Mouse (Mus musculus) layer of hippocampus, postnatal 14 days (tissue): ENCODE data around the gene Dna2. TPM values are rescaled to one million over a fixed set of nuclear protein-coding genes. Genes with fewer than 3 reads are reported as not detected.

Source experiments
- DNase-seq, 2 experiments: peaks; one replicate each; pipeline ENCODE4 v3.0.0; 2021 to 2022; ENCODE audit warnings: low spot score in 2 of 2, mixed read lengths in 1 of 2
- total RNA-seq, 2 experiments: library from RNA; stranded (reverse); gene quantifications; 2 replicates each; pipeline ENCODE4 v1.2.3; 2021

Dna2 gene
- total RNA-seq, 2 experiments from 2014 or later = 1.8 to 2.1 TPM

DNA sequence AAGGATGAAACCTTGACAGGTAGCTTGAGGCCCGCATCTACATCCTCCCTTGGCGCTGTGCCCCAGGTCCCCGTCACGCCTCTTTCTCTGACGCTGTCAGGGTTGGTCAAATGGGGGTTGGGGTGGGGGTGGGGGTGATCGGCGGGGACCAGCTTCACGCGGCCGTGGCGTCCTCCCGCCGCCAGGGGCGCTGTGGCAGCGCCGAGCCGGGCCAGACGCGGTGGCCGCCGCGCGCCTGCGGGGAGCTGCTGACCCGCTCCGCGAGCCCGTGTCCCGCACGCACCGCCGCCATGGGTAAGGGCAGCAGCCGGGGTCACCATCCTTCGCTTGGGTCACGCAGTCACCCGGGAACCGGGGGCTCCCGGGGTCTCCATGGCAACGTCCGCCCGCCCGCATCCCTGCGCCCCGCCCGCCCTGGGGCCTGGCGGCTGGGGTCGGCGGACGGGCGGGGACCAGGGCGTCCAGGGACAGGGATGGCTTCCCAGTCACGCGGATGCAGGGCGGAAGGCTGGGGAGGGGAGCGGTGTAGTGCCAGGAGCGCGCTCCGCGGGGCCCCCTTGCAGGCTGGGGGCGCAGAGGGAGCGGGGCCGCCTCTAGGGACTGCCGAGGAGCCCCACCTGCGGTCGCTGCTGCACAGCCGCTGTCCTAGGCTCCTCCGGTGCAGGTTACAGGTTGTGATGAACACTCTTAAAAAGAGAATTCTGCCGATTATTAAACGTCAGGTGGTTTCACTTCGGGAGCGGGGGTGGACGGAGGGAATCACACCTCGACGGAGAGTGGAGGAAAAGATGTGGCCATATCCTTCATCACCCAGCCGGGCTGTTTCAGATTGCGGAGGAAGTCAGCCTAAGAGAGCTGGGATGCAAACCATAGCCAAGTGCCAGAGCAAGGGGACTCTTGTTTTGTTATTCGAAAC lies 33.5 kb downstream of the Dna2 start, which contains the start of gene Rufy2:
Gene Rufy2, plus strand, starts transcription at position 185 of the 916 bp plus-strand sequence.
- DNase-seq = peak; percentile 87 to 89

DNA sequence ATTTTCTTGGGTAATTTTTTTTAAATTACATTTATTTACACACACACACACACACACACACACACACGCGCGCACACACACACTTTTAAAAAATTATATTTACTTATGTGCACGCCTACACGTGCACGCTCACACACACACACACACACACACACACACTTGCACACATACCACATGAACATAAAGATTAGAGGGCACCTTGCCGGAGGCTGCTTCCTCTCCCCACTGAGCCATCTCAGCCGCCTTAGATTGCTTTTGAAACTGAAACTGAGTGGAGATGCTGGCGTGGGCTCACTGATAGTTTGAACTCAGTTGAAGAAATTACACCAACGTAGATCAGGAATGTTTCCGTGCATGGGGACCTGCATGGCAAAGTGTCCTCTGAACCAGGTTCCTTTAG lies 37.2 kb downstream of the Dna2 start:
- no peak for DNase-seq

DNA sequence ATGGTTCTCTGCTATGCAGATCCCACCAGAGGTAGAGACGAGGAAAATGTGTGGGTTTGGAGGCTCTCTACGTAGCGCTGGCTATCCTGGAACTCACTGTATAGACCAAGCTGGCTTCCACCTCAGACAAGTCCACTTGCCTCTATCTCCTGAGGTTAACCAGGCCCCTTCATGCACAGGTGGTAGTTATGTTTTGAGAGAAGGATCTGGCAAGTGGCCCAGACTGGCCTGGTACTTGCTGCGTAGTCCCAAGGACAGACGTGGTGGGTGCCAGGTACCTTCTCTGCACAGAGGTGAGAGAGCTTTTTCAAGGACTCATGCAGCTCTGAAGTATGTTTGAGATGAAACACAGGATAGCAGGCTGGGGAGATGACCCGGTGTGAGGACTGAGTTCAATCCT lies 37.7 kb downstream of the Dna2 start:
- DNase-seq = no peak

DNA sequence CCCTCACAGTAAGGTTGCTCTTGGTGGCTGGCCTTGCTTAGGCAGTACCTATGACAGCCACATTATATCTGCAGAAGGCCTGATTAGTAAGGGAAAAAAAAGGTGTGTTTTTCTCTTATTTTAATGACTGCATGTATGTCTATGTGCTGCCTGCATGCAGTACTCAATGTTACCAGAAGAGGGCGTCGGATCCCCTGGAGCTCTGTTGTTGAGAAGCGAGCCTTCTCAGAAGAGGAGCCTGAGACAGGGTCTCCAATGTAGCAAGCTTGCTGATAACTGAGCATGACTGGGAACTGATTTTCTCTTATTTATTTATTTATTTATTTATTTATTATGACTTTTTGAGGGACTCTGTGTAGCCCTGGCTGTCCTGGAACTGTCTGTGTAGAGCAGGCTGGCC lies 40.5 kb downstream of the Dna2 start:
- no peak for DNase-seq

DNA sequence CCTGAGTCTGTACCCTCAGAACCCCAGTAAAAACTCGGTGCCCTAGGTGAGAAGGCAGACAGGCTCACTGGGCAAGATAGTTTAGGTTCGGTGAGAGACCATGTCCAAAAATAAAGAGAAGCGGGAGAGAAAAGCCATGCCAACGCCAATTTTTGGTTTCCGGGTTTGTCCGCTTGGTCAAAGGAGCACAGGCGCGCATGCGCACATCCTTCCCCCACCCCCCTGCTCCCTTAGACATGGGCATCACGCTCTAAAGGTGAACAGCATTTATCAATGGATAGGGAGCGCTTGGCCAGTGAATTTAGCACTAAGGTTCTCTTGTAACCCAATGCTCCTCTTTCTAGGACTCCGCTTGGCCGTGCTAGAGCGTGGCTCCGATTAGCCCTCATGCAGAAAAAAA lies 43.8 kb downstream of the Dna2 start:
- DNase-seq = no peak

DNA sequence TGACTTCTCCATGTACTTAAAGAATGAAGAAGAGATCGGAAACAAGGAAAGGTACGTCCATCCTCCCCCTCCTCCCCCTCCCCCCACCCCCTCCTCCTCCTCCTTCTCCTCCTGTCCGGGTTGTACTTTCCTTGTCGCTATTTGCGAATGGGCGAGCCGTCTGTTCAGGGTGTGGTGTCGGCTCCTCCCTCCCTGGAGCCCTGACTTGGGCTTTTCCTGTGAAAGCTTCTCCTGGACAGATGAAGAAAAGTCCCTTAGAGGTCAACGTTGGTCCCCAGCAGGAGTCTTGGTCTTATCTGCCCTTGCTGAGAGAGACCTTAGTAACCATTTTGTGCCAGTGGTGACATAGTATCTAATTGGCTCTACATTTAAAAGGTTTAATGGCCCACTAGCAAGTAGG lies 47.2 kb downstream of the Dna2 start:
- no peak for DNase-seq

DNA sequence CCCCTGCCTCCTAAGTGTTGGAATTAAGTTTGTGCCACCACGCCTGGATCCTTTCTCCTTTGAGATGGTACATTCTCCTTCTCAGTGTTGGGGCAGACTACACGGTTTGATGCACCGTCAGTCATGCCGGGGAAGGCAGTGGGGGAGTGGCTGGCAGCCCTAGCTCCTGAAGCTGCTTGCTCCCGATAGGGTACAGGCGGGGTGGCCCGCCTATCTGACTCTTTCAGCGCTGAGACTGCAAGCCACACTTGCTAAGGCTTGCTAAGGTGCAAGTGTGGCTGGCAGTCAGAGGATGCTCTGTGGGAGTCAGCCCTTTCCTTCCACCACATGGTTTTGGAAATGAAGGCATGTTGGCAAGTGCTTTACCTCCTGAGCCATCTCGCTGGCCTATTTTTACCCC lies 53.8 kb downstream of the Dna2 start:
- DNase-seq = no peak

DNA sequence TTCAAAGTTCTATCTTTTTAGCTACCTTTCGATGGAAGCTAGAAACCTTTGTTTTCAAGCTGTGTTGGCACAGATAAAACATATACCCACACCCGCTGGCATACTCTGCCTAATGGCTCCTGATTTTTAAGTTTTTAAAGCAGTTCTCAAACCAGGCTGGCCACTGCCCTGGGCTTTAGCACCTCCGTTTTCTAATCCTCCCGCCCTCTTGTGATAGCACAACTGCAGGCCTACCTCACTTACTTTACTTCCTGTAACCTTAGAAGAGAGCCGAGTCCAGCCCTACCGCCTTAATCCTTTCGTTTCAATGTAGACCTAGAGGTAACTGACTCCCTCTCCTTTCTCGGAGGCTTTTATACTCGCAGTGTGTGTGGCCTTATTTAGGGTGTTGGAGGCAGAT lies 56.4 kb downstream of the Dna2 start:
- no peak for DNase-seq

DNA sequence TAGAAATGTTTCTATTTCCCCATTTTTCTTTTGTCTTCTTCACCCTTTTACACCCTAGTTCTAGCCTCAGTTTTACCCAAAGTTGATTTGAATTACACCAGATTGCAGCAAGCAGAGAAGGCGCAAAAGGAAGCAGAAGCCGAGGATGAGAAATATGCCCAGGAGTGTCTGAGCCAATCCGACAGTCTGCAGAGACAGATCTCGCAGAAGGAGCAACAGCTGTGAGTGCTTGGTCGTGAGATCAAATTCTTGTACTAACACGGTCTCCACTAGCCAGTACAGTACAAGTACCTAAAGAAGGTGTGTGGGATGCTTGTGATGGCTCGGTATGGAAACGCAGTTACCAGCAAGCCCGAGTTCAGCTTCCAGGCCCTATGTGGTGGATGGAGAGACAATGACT lies 57.7 kb downstream of the Dna2 start:
- DNase-seq = peak in 1 of 2 experiments; percentile 39

DNA sequence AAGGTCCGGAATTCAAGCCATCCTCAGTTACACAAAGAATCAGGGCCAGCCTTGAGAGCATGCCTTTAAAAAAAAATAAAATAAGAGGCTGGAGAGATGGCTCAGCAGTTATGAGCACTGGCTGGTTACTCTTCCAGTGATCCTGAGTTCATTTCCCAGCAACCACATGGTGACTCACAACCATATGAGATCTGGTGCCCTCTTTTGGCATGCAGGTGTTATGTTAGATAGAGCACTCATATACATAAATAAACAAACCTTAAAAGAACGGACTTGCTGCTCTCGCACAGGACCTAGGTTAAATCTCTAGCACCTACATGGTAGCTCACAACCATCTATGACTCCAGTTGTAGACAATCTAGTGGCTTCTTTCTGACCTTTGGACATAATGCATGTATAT lies 61.4 kb downstream of the Dna2 start:
- DNase-seq = no peak

DNA sequence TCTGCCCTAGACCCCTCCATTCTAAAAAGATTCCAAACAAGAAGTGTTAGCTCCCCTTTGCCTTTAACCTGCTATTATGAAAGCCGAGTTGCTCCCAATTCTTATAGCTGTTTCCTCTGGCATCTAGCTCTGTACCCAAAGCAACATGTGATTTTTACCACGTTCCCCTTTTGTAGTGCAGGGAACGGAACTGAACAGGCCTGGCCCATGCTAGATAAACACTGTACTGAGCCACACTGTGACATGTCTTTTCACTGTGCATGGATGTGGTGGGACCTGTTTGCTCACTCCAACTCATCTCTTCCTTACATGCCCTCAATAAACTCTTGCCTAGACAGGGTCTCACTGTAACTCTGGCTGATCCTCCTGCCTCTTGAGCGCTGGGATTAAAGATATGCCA lies 63.4 kb downstream of the Dna2 start:
- DNase-seq = no peak

DNA sequence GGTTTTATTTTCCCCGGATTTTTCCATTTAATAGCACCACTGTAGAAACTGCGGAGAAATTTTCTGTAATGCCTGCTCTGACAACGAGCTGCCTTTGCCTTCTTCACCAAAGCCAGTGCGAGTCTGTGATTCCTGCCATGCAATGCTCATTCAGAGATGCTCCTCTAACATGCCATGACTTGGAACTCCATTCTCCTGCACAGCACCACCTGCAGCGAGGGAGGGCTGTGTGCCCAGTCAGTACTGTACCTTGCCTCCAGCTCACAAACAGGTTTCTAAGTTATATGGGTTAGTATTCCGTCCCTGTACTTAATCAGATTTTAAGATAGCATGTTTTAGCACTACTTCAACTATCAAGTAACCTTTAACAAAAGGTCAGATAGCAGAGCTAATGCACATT lies 64.7 kb downstream of the Dna2 start:
- DNase-seq = no peak

DNA sequence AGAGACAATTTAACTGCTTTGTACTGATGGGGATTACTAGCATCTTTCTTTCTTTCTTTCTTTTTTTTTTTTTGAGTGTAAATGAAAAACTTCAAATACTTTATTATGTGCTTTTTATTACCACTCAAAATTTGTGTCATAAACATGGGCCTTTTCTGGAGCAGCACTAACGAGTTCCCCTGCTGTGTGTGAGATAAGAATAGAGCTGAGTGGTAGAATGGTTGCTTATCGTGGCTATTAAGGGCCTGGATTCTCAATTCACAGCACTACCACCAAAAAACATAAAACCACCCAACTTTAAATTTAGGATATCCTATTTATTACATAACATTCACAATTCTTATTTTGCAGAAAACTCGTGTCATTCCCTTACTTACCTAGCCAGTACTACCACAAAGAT lies 66.7 kb downstream of the Dna2 start:
- DNase-seq = no peak

DNA sequence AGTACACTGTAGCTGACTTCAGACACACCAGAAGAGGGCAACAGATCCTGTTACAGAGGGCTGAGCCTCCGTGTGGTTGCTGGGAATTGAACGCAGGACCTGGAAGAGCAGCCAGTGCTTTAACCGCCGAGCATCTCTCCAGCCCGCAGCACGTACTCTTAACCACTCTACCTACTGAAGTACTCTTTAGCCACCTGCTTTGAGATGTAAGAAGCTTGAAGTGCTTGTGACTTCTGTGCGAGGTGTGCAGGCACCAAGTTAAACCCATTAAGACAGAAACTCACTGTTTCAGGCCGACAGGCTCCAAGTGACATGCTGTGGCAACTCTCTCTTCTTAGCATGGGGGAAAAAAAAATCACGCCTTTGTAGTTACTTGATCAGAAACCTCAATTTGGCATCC lies 67.3 kb downstream of the Dna2 start:
- DNase-seq = no peak

DNA sequence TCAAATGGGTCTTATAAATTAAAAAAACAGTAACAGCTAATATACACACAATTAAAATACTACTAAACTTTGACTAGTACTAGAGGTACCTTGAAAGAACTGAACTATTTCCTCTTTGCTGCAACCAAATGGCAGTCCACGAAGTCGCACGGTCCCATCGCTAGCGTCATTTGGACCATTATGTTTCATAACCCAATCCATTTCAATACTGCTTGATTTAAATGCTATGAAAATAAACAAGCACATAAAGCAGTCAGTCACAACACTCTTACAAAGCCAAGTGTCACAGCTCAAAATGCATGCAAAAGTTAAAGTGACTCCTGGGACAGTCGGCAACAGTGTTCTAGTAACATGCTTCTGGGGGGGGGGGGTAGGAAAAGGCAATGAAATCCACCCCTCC lies 72.5 kb downstream of the Dna2 start:
- DNase-seq = no peak

DNA sequence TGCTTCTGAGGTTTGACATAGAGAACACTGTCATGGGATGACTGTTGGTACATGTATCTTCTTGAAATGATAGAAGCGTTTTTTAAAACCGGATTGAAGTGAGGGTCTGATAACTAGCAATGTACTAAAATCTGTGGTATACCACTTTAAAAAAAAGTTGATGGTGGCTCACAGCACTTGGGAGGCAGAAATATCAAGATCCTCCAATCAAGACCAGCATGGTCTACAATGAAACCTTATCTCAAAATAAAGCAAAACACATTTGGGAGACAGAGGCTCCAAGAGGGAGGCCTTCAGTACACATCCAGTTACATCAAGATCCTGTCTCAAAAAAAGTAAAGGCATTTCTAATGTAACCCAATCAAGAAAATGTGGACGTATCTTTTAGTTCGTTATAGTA lies 74.9 kb downstream of the Dna2 start:
- no peak for DNase-seq

DNA sequence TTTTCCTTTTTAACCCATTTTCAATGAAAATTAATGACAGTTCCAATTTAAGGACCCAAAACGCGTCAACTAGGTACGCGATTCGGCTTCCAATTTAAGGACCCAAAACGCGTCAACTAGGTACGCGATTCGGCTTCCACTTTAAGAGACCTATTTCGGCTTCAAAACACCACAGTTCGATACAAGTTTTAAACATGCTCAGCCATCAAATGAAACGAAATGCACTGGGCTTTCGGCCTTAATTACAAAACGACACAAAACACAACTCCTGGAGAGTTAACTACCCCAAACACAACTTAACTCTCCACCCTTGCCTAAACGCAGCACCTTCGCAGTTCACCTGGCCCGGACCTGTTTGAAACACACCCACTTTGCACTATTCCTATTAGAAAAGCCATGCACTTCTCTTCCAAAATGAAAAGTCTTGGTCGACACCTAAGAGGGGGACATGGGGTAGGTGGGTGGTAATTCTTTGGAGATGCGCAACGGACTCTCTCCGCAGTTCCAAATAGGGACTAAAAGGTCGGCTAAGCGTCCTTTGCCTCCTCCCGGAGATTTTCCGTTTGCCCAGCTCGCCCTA lies 75.8 kb downstream of the Dna2 start:
- no peak for DNase-seq

DNA sequence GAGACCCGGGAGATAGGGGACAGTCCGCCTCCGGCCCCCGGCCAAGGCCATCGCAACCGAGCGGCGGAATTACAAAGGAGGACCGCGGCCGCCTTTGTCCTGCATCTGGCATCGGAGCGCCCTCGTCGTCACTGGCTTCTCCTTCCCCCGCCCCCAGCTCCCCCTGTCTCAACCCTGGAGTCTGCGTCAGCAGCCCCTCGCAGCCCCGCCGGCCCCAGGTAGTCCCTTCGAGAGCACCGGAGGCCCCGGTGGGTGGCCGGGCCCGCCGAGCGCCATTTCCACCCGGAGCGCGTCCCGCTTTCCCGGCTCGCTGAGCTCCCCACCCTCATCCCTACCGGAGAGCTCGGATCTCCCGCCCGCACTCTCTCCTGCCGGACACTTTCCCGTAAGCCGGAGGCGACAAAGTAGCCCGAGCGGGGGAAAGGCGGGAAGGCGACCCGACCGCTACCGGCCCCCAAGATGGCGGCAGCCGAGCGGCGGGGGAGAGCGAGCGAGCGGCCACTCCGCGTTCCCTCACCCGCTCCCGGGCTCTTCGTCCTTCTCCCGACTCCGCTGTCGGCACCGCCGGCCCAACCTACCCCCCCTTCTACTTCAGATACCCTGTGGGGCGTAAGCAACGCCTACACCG lies 76.4 kb downstream of the Dna2 start:
- DNase-seq = peak; percentile 64 to 69
